Mouse (Mus musculus): ENCODE measurements around the gene Olfr455.

Gene Olfr455

GRCm38 (mm10) chr6:42547461-42547860 is at the start of gene Olfr455:
Gene Olfr455, minus strand, starts transcription at chr6:42547587.
- no peak for DNase-seq (ENCODE audit: low spot score in 2 of 2)

DNA sequence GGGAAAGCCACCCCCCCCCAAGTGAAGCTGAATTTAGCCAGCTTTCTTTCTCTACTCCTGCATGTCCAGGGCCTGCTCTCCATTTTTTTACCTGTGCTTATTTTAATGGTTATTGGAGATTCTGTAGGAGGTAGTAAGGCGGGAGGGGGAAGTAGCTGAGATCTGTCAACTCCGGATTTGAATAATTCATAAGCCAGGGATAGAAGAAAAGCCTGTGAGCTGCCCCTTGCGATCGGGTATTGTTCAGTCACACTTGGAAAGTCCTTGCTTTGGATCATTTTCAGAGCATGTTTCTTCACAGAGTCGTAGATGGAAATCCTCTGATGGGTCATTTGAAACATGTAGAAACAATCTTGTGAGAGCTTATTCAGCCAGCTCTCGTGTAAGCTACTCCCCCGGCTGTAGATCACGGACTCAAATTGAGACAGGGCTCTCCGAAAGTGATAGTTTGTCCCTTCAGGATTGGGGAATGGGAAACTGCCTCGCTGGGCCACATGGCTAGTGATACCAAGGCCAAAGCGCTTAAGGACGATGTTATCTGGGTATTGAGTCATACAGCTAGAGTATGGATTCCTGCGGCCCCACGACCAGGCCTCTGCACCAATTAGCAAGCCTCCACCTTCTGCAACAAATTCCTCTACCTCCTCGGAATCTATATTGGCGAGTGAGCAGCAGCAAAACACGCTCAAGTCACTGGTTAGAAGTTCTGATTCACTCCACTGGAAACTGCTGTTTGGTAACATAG is 45.9 kb upstream of the Olfr455 start:
- DNase-seq (ENCODE audit: low spot score in 2 of 2): no peak

GRCm38 (mm10) chr6:42586569-42586968 is 39.2 kb upstream of the Olfr455 start:
- no peak for DNase-seq (ENCODE audit: low spot score in 2 of 2)

DNA sequence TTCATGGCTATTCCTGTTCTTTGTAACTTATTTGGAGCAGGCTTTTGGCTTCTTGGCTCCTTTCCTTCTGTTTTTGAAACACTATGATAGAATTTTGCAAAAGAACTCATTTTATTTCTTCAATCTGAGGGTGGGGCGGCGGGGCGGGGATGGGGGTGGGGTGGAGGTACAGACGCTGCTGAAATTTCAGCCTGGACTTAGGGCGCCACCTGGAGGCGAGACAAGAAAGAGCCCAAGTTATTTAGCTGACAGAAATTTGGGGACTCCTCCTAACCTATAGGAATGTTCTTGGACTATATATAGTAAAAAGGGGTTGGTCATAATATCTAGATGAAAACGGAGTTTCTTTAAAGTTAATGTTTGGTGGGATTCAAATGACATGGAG is 36.1 kb upstream of the Olfr455 start:
- peak; percentile 16 to 34 for DNase-seq (ENCODE audit: low spot score in 2 of 2)

- DNase-seq (ENCODE audit: low spot score in 2 of 2): no peak
Measured at GRCm38 (mm10) chr6:42582741-42583487, 35.5 kb upstream of the Olfr455 start.

- DNase-seq (ENCODE audit: low spot score in 2 of 2): no peak
Measured at GRCm38 (mm10) chr6:42578678-42579077, 31.3 kb upstream of the Olfr455 start.

GRCm38 (mm10) chr6:42577433-42577832 is 30.0 kb upstream of the Olfr455 start:
- DNase-seq (ENCODE audit: low spot score in 2 of 2): no peak

DNA sequence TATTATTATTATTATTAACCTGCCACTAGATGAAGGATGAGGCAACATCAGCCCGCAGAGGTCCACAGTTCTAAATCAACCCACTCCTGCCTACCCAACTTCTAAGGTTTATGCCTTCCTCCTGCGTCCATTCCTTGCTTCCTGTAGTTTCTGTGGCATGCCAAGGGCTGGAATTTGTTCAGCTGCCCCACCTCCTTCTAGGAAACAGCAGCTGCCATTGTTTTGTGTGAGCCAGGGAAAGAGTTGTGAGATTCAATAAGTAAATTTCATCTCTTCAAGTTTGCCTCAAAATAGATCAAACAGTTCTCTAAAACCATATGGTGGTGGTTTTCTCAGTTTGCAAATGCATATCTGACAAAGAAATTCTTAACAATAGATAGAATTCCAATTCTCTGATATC is 20.8 kb upstream of the Olfr455 start:
- peak in 1 of 2 experiments; percentile 2 for DNase-seq (ENCODE audit: low spot score in 2 of 2)

- DNase-seq (ENCODE audit: low spot score in 2 of 2): no peak
Measured at GRCm38 (mm10) chr6:42566076-42566598, 18.8 kb upstream of the Olfr455 start.

DNA sequence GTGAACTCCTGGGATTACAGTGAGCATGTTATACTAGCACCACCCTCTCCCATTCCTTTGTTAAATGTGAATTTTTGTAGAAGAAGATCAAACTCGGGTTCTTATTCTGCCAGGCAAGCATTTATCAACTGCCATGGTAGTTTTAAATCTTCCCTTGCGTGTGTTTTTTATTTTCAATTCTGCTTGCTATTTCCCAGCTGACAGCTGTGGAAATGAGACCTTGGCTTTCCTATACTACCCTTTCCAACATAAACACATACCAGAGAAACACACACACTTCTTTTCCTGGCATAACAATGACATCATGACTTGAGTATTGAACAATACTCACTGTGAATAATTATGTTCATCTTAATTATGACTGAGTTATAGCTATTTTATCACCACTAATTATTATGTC is 14.9 kb upstream of the Olfr455 start:
- DNase-seq (ENCODE audit: low spot score in 2 of 2): no peak

DNA sequence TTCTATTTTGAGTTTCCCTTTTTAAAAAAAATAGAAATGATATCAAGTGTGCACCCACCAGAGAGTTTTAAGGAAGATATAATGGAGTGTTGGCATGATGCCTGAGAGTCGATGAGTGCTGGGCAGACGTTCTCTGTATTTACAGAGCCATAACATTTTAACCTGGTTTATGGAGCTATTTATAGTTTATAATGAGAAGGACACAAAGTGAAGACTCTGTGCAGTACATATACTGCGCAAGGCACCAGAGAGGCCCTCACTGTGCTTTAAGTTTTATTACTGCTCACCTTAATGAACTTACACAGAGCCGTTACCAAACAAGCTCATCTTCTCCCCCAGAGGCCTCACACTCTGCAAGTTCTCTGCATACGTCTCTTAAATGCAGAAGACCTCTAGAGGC is 13.5 kb upstream of the Olfr455 start:
- DNase-seq (ENCODE audit: low spot score in 2 of 2): no peak

- DNase-seq (ENCODE audit: low spot score in 2 of 2): no peak
Measured at GRCm38 (mm10) chr6:42558641-42559040, 11.3 kb upstream of the Olfr455 start.

DNA sequence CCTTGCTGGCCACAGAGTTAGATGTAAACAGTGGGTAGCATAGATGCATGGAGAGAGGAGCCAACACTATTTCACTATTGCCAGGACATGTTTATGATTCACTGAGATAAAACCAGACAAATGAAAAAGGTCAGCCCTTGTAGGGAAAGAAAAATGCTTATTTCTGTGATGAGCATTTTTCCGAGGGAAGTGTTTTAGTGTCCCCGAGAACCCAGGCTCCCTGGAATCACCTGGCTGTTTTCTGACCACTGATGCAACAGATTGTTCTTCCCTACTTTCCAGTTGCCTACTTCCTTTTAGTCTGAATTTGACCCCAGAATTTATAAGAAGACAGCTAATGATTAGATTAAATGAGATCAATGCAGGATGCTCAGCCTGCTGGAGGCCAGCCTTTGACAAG is 1.2 kb downstream of the Olfr455 start:
- DNase-seq (ENCODE audit: low spot score in 2 of 2): no peak

DNA sequence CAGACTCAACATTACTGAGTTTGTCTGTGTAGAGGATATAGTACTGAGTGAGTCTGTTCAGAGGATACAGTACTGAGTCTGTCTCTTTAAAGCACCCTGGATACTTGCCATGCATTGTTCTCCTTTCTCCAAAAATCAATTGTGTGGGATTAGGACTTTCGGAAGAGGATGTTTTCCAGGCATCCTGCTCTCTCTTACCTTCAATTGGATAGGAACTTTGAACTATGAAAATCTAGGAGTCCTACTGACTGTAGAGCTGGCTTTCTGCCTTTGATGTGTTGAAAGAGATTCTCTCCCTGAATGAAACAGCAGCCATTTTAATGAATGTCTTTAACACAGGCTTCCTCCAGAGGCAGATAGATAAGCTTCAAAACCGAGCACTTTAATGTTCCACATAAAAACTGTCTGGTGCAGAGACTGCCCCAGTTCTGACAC is 1.9 kb downstream of the Olfr455 start:
- no peak for DNase-seq (ENCODE audit: low spot score in 2 of 2)

DNA sequence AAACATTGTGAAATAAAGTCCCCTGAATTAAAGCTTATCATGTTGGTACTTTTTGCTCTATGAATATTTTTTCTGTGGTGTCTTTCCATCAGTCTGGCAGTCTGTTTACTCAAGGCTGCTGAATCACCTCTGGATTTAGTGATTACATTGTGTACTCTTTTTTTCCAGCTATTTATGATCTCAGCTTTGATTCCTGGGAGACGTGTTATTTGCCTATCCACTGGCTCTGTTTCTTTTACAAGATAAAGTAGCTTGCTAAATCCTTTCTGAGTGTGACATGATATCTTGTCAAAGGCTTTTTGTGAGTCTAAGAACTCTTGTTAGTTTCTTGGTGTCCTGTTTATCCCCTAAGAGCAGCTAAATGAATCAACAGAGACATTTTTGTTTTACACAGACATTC is 2.5 kb downstream of the Olfr455 start:
- DNase-seq (ENCODE audit: low spot score in 2 of 2): no peak

DNA sequence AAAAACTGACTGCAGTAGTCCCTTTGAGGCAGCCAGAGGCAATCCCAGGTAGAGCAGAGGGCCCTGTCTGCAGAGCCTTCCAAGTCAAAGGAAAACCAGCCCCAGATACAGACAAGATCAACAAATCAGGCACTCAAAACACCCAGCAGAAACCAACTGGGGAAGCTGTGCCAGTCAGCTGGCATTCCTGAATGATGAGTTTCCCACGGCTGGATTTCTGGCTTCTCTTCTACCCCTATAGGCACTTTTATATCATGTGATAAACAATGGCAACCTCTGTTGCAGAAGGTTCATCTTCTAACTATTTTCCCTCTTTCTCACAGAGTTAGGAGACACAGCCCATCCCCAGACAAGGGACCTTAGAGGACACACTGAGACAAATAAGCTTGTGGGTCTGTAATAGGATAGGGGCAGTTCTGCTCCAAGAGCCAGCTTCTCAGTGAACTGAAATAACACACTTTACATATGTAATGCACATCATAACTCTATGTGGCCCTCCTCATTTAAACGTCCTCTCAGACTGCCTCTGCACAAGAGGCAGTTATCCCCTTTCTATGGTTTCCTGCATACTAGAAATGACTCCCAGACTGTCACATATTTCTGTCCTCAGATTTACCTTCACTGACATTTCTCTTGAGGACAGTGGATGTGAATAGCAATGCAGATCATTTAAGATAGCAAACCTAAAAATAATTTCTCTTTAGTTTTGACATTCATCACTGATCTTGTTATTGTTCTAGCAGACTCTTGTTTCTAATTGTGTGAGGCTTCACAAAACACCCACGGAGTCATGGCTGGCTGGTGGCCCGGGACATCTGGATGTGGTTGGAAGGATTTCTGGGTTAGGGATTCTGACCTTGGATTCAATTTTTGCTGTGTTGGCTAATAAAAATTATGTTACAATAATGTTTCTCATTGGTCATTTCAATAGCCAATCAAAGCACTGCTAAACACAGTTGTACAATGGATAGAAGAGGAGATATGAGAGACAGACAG is 5.1 kb downstream of the Olfr455 start:
- DNase-seq (ENCODE audit: low spot score in 2 of 2): no peak

GRCm38 (mm10) chr6:42540681-42541080 is 6.7 kb downstream of the Olfr455 start:
- DNase-seq (ENCODE audit: low spot score in 2 of 2): no peak

GRCm38 (mm10) chr6:42539711-42540110 is 7.7 kb downstream of the Olfr455 start:
- no peak for DNase-seq (ENCODE audit: low spot score in 2 of 2)

DNA sequence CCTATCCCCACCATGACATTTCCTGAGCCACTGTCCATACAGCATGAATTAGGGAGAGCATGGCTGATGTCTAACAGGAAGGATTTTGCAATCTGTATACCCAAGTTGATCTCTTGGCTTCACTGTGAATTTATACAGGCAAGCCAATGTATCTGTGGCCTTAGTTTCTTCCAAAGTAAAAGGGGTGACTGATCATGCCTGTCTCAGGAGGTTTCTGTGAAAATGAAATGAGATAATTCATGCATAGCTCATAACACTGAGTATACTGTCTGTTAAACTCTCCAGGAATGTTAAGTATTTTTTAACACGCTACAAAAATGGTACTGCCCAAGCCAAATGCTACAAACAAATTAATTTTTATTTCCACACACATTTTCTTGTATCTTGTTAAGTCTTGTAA is 33.9 kb downstream of the Olfr455 start:
- no peak for DNase-seq (ENCODE audit: low spot score in 2 of 2)

DNA sequence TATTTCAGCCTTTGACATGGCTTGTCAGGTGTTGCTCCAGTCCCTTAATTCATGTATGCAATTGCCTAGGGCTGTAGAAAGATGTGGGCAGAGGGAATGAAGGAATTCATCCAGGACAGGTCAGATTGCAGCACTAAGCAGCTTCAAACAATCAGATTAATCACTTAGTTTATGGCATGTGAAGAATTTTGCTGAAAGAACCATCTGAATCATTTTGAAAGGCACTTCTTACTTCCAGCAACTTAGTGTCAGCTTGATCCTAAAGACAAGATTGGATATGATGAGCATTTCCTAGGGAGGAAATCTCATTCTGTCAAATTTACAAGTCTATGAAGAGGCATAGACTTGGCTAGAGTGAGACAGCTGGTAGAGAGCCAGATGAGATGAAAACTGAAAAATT is 38.1 kb downstream of the Olfr455 start:
- no peak for DNase-seq (ENCODE audit: low spot score in 2 of 2)

DNA sequence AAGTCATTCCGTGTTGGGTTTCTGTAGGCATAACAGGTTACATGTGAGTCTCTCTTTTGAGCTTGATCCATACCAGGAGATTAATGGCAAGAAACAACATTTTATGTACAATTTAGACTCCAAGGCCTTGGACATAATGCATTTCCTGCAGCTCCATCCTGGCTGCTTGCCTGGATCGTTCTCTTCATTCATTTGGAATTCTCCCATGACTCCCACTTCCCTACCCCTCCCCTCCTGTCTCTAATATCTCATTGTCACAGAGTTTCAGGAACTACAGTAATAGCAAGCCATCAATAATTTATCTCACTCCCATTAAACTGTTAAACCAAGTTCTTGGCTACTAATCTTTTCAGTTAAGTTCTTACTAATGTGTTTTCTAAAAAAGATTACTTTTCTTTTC is 43.9 kb downstream of the Olfr455 start:
- no peak for DNase-seq (ENCODE audit: low spot score in 2 of 2)

- no peak for DNase-seq (ENCODE audit: low spot score in 2 of 2)
Measured at GRCm38 (mm10) chr6:42489731-42490130, 57.7 kb downstream of the Olfr455 start.
